Mouse (Mus musculus) hindbrain, postnatal 0 days (tissue): ENCODE measurements around the gene Tars2. TPM values are rescaled to one million over a fixed set of nuclear protein-coding genes. Genes with fewer than 3 reads are reported as not detected.
"Not testable (repeated sequence)": the region's sequence is repeated elsewhere in the genome, so short reads cannot be mapped to it uniquely, and the experiment has no call there.

ENCODE experiments used
- ATAC-seq: fragments of 200-750 bp; cut with Nextera tagmentation; 2 replicates; pipeline ENCODE4 v1.8.0; 2017; ENCODE audit warnings: mild to moderate bottlenecking, moderate TSS enrichment, moderate library complexity
- DNase-seq: peaks from one replicate; pipeline ENCODE4 v3.0.0-alpha.2; 2015; ENCODE audit warnings: low spot score
- H3K27ac ChIP-seq: fragments of 300-500 bp; sonication (generic); 2 replicates; pipeline ENCODE4 v1.5.1; 2014; ENCODE audit warnings: mild to moderate bottlenecking
- H3K27me3 ChIP-seq: fragments of 300-500 bp; sonication (generic); 2 replicates; pipeline ENCODE4 v1.6.1; 2014; ENCODE audit warnings: low read length, mixed read lengths; ENCODE audit not compliant: insufficient read depth
- H3K36me3 ChIP-seq: fragments of 300-500 bp; sonication (generic); 2 replicates; pipeline ENCODE4 v1.6.1; 2014; ENCODE audit warnings: low read length, mixed read lengths; ENCODE audit not compliant: insufficient read depth
- H3K4me1 ChIP-seq: fragments of 300-500 bp; sonication (generic); 2 replicates; pipeline ENCODE4 v1.6.1; 2014; ENCODE audit warnings: antibody characterized with exemption, low read length, mixed read lengths; ENCODE audit not compliant: insufficient read depth
- H3K4me2 ChIP-seq: fragments of 300-500 bp; sonication (generic); 2 replicates; pipeline ENCODE4 v1.6.1; 2014; ENCODE audit warnings: low read depth, mild to moderate bottlenecking, low read length, moderate library complexity, mixed read lengths
- H3K4me3 ChIP-seq: fragments of 300-500 bp; sonication (generic); 2 replicates; pipeline ENCODE4 v1.5.1; 2014; ENCODE audit warnings: low read length
- H3K9ac ChIP-seq: fragments of 300-500 bp; sonication (generic); replicated peaks from 2 replicates; pipeline ENCODE4 v1.6.1; 2014; ENCODE audit warnings: mild to moderate bottlenecking, low read length, moderate library complexity, mixed read lengths
- H3K9me3 ChIP-seq: fragments of 300-500 bp; sonication (generic); 2 replicates; pipeline ENCODE4 v1.6.1; 2016; ENCODE audit warnings: low read length, mixed read lengths
- CTCF ChIP-seq: IDR thresholded peaks from 2 replicates; pipeline ENCODE4 v1.5.1; 2016; ENCODE audit warnings: antibody characterized with exemption, control low read depth, low read depth
- WGBS: fragments of 180-500 bp; shearing (Covaris S2); extraction: QIAGEN DNeasy Blood & Tissue Kit; methylation state at CpG from one replicate; pipeline ENCODE4 v1.1.7; 2014; 5-methylcytosine and 5-hydroxymethylcytosine counted together
- microRNA-seq, 2 experiments: library from miRNA; unstranded; fragments of <30 nt; microRNA quantifications; one replicate each; pipeline ENCODE4; 2016
- polyA plus RNA-seq: library from polyadenylated mRNA; unstranded; fragments of >200 nt; fragmentation: Nextera tagmentation; extraction: Ambion mirVana; gene quantifications from 2 replicates; pipeline ENCODE4 v1.2.1, GENCODE M21; 2015
- total RNA-seq: library from RNA; depleted of rRNA; stranded (reverse); fragments of >200 nt; gene quantifications from 2 replicates; pipeline ENCODE4 v1.2.3, GENCODE M21; 2014; rRNA removed

Tars2 gene
- total and polyA plus RNA-seq, 2 experiments from 2014 or later: 39.5 to 40.3 TPM

- Histone ChIP-seq H3K27me3 (no peaks in the 10 kb centered on the region), H3K4me2 (no peak overlapping the region), H3K36me3 (no peaks in the 10 kb centered on the region), H3K9ac (no peak overlapping the region), H3K9me3 (no peaks in the 10 kb centered on the region), H3K27ac (no peak overlapping the region), H3K4me1 (no peaks in the 10 kb centered on the region), H3K4me3 (no peak overlapping the region)
- no peak for DNase-seq
- TF ChIP-seq CTCF: no peak
- 56% methylated on average over 11 of the region's 11 CpGs for WGBS
- no peak for ATAC-seq
Observed at GRCm38 (mm10) chr3:95693821-95694807, 65.9 kb downstream of the Tars2 start.

- Histone ChIP-seq H3K4me2 (no peak overlapping the region), H3K9me3 (no peaks in the 10 kb centered on the region), H3K9ac (no peak overlapping the region), H3K4me1 (0 out of 2 replicates have a peak, but pooled peaks cover 2% of the 10 kb centered on the region), H3K36me3 (no peaks in the 10 kb centered on the region), H3K27me3 (no peaks in the 10 kb centered on the region), H3K27ac (no peak overlapping the region), H3K4me3 (no peak overlapping the region)
- WGBS: 85% methylated on average over 6 of the region's 6 CpGs
- TF ChIP-seq CTCF: no peak
- ATAC-seq (no peak), DNase-seq (no peak)
Observed at GRCm38 (mm10) chr3:95692677-95693076, 67.3 kb downstream of the Tars2 start.

GRCm38 (mm10) chr3:95690552-95690951, 69.5 kb downstream of the Tars2 start:
- not testable (repeated sequence) for H3K9ac ChIP-seq, H3K9me3 ChIP-seq, H3K27me3 ChIP-seq, H3K4me2 ChIP-seq, H3K36me3 ChIP-seq, DNase-seq, H3K27ac ChIP-seq, H3K4me3 ChIP-seq, ATAC-seq
- 96% methylated on average over 2 of the region's 2 CpGs for WGBS
- H3K4me1 ChIP-seq: peaks cover 11% of the 10 kb centered on the region; the same call in 1 of the 2 replicates

Small RNAs within 50 kb of the gene (microRNA-seq; reads per million reads assigned to microRNA genes)
- 0 reads per million in 2 experiments for gene Mir7014

Other genes with a start within 250 kb of the Tars2 start
- gene Ctss, start 233.4 kb downstream of the Tars2 start, total RNA-seq: 9.8 and 11.5 TPM in 2 replicates
- gene Ctss, start 233.4 kb downstream of the Tars2 start, polyA plus RNA-seq: 26.1 and 26.6 TPM in 2 replicates
- not detected in 2 replicates for gene Hormad1, start 200.5 kb downstream of the Tars2 start, total RNA-seq
- not detected in 2 replicates for gene Hormad1, start 200.5 kb downstream of the Tars2 start, polyA plus RNA-seq
- 17.3 and 18.4 TPM in 2 replicates for gene Golph3l, start 171.3 kb downstream of the Tars2 start, total RNA-seq
- 19.3 and 20.1 TPM in 2 replicates for gene Golph3l, start 171.3 kb downstream of the Tars2 start, polyA plus RNA-seq
- gene Ensa, start 135.2 kb downstream of the Tars2 start, total RNA-seq: 84.3 and 93.8 TPM in 2 replicates
- gene Ensa, start 135.2 kb downstream of the Tars2 start, polyA plus RNA-seq: 136 and 139 TPM in 2 replicates
- 110 and 126 TPM in 2 replicates for gene Mcl1, start 101.4 kb downstream of the Tars2 start, total RNA-seq
- gene Mcl1, start 101.4 kb downstream of the Tars2 start, polyA plus RNA-seq: 38.8 and 41.5 TPM in 2 replicates
- gene Adamtsl4, start 72.3 kb downstream of the Tars2 start, total RNA-seq: 1.0 and 1.6 TPM in 2 replicates
- gene Adamtsl4, start 72.3 kb downstream of the Tars2 start, polyA plus RNA-seq: 1.4 and 2.1 TPM in 2 replicates
- gene Ecm1, start 20.6 kb downstream of the Tars2 start, total RNA-seq: 11.4 and 14.3 TPM in 2 replicates
- gene Ecm1, start 20.6 kb downstream of the Tars2 start, polyA plus RNA-seq: 8.9 and 11.4 TPM in 2 replicates
- gene Rprd2, start 58.7 kb upstream of the Tars2 start, total RNA-seq: 22.7 and 24.3 TPM in 2 replicates
- 20.3 and 21.2 TPM in 2 replicates for gene Rprd2, start 58.7 kb upstream of the Tars2 start, polyA plus RNA-seq
- 2.6 and 7.7 TPM in 2 replicates for gene Prpf3, start 95.7 kb upstream of the Tars2 start, total RNA-seq
- 22.6 and 23.0 TPM in 2 replicates for gene Prpf3, start 95.7 kb upstream of the Tars2 start, polyA plus RNA-seq
- 128 and 145 TPM in 2 replicates for gene Mrps21, start 111.3 kb upstream of the Tars2 start, total RNA-seq
- gene Mrps21, start 111.3 kb upstream of the Tars2 start, polyA plus RNA-seq: 271 and 273 TPM in 2 replicates
- gene Ciart, start 122.0 kb upstream of the Tars2 start, total RNA-seq: 2.5 and 4.3 TPM in 2 replicates
- gene Ciart, start 122.0 kb upstream of the Tars2 start, polyA plus RNA-seq: 7.5 and 11.4 TPM in 2 replicates
- 2.6 and 5.5 TPM in 2 replicates for gene BC028528, start 131.8 kb upstream of the Tars2 start, total RNA-seq
- gene BC028528, start 131.8 kb upstream of the Tars2 start, polyA plus RNA-seq: 21.3 and 23.3 TPM in 2 replicates
- 75.9 and 99.4 TPM in 2 replicates for gene Aph1a, start 133.8 kb upstream of the Tars2 start, total RNA-seq
- 41.1 and 42.2 TPM in 2 replicates for gene Aph1a, start 133.8 kb upstream of the Tars2 start, polyA plus RNA-seq
- gene Car14, start 144.5 kb upstream of the Tars2 start, total RNA-seq: 7.5 and 9.4 TPM in 2 replicates
- 16.7 and 17.8 TPM in 2 replicates for gene Car14, start 144.5 kb upstream of the Tars2 start, polyA plus RNA-seq
- 26.2 and 27.5 TPM in 2 replicates for gene Anp32e, start 169.0 kb upstream of the Tars2 start, total RNA-seq
- gene Anp32e, start 169.0 kb upstream of the Tars2 start, polyA plus RNA-seq: 127 and 128 TPM in 2 replicates
- 45.5 and 57.8 TPM in 2 replicates for gene Plekho1, start 235.8 kb upstream of the Tars2 start, total RNA-seq
- 37.9 and 39.0 TPM in 2 replicates for gene Plekho1, start 235.8 kb upstream of the Tars2 start, polyA plus RNA-seq